Mouse (Mus musculus): ENCODE data around the gene Lrrc20.

Gene Lrrc20

DNA sequence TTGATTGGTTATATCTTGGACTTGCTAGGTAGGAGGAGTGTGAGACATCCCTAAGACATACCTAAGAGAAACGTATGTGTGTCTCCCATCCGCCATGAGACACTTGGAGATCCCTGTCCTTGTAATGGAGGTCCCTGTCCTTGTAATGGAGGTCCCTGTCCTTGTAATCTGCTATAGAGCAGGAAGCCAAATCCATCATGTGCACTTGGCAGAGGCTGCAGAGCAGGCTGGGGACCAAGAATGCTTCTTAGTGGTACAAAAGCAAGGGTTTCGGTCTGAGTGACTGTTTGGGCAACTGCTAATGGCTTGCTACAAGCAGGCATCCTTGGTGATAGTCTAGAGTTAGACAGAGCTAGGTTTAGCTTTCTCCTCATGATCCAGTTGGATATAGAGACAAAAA, 55.3 kb downstream of the Lrrc20 start:
- ChIA-PET POLR2A (interaction anchor here in 1 of 4 experiments (1.0 kb wide), 1 partner anchor 39 kb away, joined by 3 read pairs; no protein-coding TSS in a partner anchor), CTCF (interaction anchor here in 1 of 4 experiments (0.6 kb wide), 1 partner anchor 1269 kb away, joined by 4 read pairs; no protein-coding TSS in a partner anchor)

DNA sequence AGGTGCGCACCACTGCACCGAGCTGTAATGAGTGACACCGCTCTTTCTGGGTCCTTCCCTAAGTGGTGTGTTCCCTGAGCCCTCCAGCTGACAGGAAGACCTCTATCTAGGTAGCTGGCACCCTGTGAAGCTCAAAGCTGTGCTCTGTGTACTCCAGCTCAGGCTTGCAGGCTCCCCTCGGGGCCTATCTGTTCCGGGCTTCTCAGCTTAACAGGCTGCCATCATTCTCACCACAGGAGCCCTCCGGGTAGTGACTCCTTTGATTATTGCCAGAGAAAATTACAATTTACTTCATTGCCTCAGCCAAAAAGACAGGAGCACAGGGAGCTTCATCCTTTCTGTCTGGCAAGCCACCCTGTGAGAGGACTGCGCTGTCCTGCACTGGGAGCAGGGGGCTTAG, 57.7 kb downstream of the Lrrc20 start:
- POLR2A ChIA-PET: interaction anchor here in 2 of 4 experiments (0.9 to 2.3 kb wide), 6 partner anchors 9 to 94 kb away, joined by 3 to 6 read pairs (median 4); partner anchors contain the start of gene Lrrc20 (in 1 of the 2)
- CTCF ChIA-PET: interaction anchor here in 3 of 4 experiments (0.7 to 1.6 kb wide), 5 partner anchors 41 to 269 kb away, joined by 3 to 7 read pairs (median 4); no protein-coding TSS in a partner anchor

DNA sequence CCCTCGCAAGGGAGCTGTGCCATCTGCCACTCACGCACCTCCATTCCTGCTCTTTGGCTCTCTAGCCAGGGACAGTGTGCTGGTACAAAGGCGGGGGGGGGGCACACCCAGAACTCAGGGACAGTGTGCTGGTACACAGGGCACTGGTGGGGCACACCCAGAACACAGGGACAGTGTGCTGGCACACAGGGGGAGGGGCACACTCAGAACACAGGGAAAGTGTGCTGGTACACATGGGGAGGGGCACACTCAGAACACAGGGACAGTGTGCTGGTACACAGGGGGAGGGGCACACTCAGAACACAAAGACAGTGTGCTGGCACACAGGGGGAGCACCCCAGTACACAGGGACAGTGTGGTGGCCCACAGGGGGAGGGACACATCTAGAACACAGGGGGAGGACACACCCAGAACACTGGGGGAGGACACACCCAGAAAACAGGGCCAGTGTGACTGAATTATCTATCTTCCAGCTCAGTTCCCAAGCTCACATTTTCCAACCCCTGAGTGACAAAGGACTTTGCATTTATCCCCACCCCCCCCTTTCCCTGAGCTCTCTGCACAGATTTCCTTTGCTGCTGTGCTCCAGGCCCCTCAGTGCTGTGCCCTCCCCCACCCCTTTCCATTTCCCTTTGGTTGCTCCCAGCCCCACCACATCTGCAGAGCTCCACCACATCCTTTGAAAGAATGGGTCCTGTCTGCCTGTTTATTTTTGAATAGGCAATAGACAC, 58.9 kb downstream of the Lrrc20 start:
- ChIA-PET POLR2A (interaction anchor here in 2 of 4 experiments (0.6 to 2.3 kb wide), 6 partner anchors 11 to 268 kb away, joined by 3 to 6 read pairs (median 4); partner anchors contain the start of gene Sar1a (in 1 of the 2)), CTCF (interaction anchor here in 3 of 4 experiments (0.5 to 1.4 kb wide), 6 partner anchors 16 to 1100 kb away, joined by 3 to 5 read pairs (median 3); no protein-coding TSS in a partner anchor)

DNA sequence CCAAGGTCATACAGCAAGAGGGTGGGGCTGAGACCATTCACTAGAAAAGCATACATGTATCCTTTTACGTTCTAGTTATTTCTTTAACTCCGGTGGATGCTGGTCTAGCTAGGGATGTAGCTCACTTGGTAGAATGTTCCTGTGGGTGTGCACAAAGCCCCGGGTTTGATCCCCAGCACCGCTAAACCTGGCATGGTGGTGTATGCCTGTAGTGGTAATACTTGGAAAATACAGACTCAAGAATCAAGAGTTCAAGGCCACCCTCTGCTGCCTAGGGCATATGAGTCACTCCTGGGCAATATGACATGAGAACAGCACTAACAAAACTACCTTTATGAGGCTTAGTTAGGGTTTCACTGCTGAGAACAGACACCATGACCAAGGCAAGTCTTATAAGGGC, 59.8 kb downstream of the Lrrc20 start:
- POLR2A ChIA-PET: interaction anchor here in 2 of 4 experiments (0.6 to 2.3 kb wide), 6 partner anchors 12 to 267 kb away, joined by 3 to 6 read pairs (median 4); partner anchors contain the start of gene Sar1a (in 1 of the 2)
- CTCF ChIA-PET: interaction anchor here in 2 of 4 experiments (0.7 to 0.9 kb wide), 2 partner anchors 68 to 294 kb away, joined by 3 read pairs; no protein-coding TSS in a partner anchor

DNA sequence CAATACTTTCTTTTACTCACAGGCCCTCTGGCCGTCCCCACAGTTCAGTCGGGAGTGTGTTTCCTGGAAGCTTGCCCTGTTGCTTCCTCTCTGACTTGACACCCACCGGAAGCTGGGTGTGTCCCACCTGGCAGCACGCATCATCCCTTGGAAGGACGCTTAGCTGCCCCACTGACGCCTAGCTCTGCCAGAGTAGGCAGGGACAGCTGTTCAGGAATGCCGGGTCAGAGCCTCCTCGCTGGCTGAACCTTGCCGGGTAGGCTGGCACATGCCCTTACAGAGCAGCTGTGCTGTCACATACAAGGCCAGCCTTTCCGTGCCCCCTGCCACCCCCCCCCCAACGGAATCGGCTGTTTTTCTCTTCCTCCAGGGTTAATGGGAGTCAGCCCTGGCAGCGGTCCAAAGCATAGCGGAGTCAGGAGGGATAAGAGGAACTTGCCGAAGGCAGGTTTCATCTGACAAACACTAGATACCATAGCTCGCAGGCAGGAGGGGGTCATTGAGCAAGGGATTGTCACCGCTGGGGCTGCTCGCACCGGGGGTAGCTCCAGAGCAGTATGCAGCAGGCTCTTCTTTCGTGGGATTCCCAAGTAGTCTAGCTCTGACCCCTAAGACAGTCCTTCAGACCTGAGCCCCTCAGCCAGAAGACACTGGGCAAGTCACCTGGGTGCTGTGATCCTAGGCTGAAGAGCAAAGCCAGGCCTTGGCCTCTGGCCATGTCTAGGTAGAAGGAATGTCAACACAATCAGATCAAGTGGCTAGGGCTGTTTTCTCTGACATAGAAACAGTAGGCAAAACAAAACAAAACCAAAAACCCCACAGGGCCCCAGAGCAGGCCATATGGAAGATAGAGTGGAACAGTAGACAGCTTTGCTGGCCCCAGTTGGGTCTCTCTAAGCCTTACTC, 60.8 kb downstream of the Lrrc20 start:
- ChIA-PET POLR2A (interaction anchor here in 3 of 4 experiments (0.6 to 1.4 kb wide), 7 partner anchors 9 to 1201 kb away, joined by 3 to 5 read pairs (median 3); no protein-coding TSS in a partner anchor), CTCF (interaction anchor here (0.6 to 1.0 kb wide), 8 partner anchors 9 to 1767 kb away, joined by 3 to 6 read pairs (median 3); no protein-coding TSS in a partner anchor)

DNA sequence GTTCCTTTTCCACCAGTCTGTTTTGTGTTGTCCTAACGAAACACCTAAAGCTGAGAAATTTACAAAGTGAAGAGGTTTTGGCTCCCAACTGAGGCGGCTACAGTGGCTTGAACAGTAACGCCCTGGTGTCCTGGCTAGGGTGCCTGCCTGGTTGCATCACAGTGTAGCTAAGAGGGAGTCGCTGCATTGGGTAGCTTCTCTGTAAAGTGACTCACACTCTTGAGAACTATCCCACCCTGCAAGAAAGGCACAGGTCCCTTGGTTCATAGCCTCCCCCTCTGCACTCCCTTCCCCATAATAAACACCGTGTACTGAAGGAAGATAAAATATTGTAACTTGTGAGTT, 61.4 kb downstream of the Lrrc20 start:
- ChIA-PET POLR2A (interaction anchor here in 3 of 4 experiments (0.7 to 1.4 kb wide), 5 partner anchors 10 to 1202 kb away, joined by 3 to 5 read pairs (median 3); no protein-coding TSS in a partner anchor), CTCF (interaction anchor here in 2 of 4 experiments (0.8 to 1.0 kb wide), 3 partner anchors 91 to 1768 kb away, joined by 3 read pairs; no protein-coding TSS in a partner anchor)

DNA sequence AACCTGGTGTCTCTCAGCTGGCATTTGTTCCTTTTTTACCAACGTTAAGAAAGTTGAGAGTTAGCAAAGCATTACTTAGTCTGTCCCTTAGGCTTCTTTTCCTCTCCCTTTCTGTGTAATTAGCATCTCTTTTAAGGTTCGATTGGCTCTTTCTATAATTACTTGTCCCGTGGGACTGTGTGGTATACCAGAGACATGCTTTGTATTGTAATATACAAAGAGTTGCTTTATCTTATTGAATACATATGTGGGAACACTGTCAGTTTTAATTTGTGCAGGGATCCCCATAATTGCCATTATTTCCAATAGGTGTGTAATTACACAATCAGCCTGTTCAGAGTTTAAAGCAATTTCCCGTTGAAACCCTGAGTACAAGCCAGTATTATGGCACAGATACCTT, 62.8 kb downstream of the Lrrc20 start:
- CTCF ChIA-PET: no interaction called here
- POLR2A ChIA-PET: no interaction called here

DNA sequence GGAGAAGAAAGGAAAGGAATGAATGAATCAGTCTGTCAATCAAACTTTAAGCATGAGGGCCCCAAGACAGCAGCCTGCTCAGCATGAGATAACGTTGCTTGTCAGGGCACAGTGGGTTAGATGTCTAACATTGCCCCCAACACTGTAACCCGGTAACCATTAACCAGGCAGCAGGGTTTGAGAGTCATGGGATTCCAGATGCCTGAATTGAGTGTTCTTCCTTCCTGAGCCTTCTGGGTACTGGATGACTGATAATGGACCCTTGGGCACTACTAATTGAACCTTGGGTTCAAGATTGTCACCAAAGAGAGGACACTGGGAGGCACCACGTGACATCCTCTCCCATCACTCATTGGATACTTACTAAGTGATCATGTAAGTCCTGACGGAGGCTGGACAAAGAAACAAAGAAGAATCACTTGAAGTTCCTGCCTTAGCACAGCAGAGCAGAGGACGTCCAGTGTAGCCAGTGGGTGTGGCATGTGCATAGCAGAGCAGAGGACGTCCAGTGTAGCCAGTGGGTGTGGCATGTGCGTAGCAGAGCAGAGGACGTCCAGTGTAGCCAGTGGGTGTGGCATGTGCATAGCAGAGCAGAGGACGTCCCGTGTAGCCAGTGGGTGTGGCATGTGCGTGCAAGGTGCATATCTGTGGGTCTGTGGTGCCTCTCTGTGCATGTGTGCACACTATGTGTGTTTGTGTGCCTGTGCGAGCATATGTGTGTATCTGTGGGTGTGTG, 68.7 kb downstream of the Lrrc20 start:
- ChIA-PET POLR2A (interaction anchor here in 1 of 4 experiments (0.6 to 1.2 kb wide), 2 partner anchors 14 to 87 kb away, joined by 4 read pairs; no protein-coding TSS in a partner anchor), CTCF (interaction anchor here in 1 of 4 experiments (0.6 kb wide), 1 partner anchor 691 kb away, joined by 3 read pairs; no protein-coding TSS in a partner anchor)

DNA sequence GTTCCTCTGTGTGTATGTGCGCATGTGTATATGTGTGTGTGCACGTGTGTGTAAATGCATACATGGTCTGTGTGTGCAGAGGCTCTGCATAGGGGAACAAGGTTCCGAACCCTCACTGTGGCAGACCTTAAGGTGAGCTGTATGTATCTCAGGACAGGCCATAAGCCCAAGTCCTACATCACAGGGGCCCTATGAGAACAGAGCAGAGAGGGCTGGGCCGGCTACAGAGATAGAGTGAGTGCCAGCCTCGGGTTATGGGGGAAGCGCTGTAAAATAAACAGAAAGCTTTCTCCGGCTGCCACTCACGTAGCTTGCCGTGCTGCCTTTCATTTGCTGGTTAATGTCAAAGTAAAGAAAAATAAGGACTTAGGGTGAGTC, 69.3 kb downstream of the Lrrc20 start:
- ChIA-PET POLR2A (interaction anchor here in 1 of 4 experiments (0.6 kb wide), 1 partner anchor 88 kb away, joined by 4 read pairs; no protein-coding TSS in a partner anchor), CTCF (interaction anchor here in 1 of 4 experiments (0.6 kb wide), 1 partner anchor 53 kb away, joined by 3 read pairs; no protein-coding TSS in a partner anchor)

DNA sequence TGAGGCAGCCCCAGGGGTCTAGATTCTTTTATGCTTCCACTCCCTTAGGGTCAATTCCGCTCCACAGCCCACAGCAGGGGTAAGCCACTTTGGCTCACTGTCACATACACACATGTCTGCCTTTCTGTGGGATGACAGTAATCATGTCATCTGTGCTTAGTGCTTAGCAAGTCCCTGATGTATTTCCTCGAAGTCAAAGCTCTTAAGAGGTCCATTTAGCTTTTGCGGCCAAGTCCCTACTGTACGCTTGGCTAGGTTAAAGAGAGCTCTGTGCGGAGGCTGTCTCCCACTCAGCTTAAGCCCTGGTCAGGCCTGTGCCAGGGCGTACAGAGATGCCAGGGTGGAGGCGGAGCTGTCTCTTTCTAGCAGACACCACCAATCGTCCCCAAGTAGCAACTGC, 74.5 kb downstream of the Lrrc20 start:
- ChIA-PET CTCF (interaction anchor here in 2 of 4 experiments (0.6 to 0.7 kb wide), 3 partner anchors 54 to 1397 kb away, joined by 3 to 4 read pairs (median 4); no protein-coding TSS in a partner anchor), POLR2A (interaction anchor here in 1 of 4 experiments (0.6 to 1.4 kb wide), 2 partner anchors 10 to 563 kb away, joined by 3 read pairs; no protein-coding TSS in a partner anchor)

DNA sequence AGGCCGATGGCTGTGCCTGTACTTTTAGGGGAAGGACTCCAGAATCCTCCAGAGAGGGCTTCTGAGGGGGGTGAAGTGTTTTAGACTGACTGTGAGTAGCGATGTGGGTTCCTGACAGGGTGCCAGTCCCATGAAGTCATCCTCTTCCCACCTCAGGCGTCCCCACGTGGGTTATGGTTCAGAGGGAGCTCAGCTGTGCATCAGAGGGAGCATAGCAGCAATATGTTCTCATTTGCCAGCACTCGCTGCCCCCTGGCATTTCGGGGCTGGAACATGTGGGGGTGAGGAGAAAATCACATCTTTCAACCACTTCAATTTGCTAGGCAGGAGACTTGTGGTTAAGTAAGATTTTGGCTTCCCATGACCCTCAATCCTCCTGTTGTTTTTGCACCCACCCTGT, 79.6 kb downstream of the Lrrc20 start:
- ChIA-PET POLR2A (no interaction called here), CTCF (no interaction called here)

DNA sequence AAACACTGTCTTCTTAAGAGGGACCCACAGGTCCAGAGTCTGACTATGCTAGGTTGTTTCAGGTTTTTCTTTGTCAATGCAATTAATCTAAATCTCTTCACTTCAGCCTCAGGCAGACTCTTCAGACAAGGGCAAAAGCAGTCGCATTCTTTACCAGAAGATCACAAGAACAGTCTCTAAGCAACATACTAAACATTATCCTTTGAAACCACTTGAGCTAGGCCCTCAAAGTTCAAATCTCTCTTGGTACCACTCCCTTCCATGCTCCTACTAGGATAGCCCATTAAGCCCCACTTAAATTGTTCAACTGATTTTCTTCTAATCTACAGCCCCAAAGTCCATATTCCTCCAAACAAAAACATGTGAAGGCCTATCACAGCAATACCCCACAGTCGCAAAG, 83.0 kb downstream of the Lrrc20 start:
- ChIA-PET POLR2A (interaction anchor here in 2 of 4 experiments (0.5 to 0.8 kb wide), 3 partner anchors 15 to 128 kb away, joined by 3 to 4 read pairs (median 4); no protein-coding TSS in a partner anchor), CTCF (no interaction called here)

DNA sequence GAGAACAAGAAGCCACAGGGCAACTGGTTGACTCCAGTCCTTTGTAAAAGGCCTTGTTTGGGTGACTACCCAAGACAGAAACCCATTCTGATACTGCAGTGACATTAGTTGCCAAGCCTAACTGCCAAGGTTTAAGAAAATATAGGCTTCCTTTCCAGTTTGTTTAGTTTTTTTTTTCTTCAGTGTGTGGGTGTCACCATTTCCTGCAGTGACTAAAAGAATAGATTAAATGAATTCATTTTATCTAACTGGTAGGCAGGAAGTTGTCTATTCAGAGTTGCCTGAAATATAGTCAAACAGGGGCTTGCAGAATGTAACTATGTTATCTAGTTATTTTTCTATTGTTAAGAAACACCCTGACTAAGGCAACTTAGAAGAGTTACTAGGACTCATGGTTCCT, 83.9 kb downstream of the Lrrc20 start:
- CTCF ChIA-PET: no interaction called here

DNA sequence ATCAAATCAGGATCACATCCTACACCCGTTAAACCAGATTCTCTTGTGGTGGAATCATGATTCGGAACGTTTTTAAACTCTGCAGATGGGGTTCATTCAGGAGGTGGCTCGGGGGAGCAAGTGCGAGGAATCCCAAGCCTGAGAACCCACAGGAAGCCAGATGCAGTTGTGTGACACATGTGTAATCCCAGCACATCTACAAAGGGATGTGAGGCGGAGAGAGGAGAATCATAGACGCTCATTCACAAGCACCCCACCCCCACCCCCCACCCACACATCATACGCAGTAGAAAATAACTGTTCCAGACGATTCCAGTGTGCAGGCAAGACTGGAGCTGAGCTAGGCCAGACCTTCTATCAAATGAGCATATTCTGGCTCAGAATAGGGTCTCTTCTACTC, 87.9 kb downstream of the Lrrc20 start:
- ChIA-PET POLR2A (interaction anchor here in 1 of 4 experiments (0.6 kb wide), 1 partner anchor 88 kb away, joined by 8 read pairs; no protein-coding TSS in a partner anchor), CTCF (interaction anchor here in 1 of 4 experiments (0.8 kb wide), 1 partner anchor 339 kb away, joined by 8 read pairs; no protein-coding TSS in a partner anchor)

More for the DNA sequence above, 83.9 kb downstream of the Lrrc20 start:
- POLR2A ChIA-PET: interaction anchor here in 1 of 4 experiments (1.2 kb wide), 1 partner anchor 9 kb away, joined by 3 read pairs; no protein-coding TSS in a partner anchor

DNA sequence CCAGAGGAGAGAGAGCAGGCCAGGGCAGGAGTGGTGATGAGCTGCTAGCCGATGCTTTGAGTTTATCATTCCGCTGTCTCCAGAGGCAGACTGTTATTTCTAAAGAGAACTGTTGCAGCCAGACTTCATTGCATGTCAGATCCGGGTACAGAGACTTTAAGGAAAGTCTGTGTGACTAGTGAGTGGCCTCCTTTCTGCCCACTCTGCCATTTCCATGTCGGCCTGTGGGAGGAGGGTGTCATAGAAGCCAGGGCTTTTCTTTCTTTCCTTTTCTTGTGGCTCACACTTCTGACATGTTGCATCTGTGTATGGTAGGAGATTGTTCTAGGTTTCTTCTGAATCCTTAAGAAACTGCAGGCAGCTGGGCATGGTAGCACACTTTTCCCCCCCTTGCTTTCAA, 88.8 kb downstream of the Lrrc20 start:
- CTCF ChIA-PET: interaction anchor here in 1 of 4 experiments (0.6 to 0.9 kb wide), 2 partner anchors 19 to 40 kb away, joined by 3 to 8 read pairs; no protein-coding TSS in a partner anchor
- POLR2A ChIA-PET: interaction anchor here in 2 of 4 experiments (0.6 to 0.7 kb wide), 2 partner anchors 252 to 919 kb away, joined by 3 to 4 read pairs; no protein-coding TSS in a partner anchor

DNA sequence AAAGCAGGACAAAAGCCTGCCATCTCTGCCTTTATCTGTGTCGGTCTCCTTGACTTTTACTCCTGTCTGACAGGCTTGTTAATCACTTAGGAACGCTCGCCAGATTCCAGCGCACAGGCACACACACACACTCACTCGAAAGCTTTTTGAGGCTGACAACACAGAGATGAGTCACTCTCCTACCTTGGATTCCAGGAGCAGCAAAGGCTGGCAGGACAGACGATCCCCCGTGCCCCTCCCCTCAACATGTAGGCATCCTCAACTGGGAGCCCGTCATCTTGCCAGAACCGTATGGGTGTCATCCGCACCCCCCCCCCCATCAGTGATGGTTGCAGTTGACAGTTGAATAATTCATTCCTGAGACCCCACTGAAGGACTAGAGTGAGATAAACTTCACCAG, 94.6 kb downstream of the Lrrc20 start:
- ChIA-PET CTCF (interaction anchor here in 3 of 4 experiments (0.7 to 3.7 kb wide), 8 partner anchors 13 to 691 kb away, joined by 3 to 11 read pairs (median 3); no protein-coding TSS in a partner anchor), POLR2A (interaction anchor here in 3 of 4 experiments (0.7 to 1.7 kb wide), 9 partner anchors 21 to 781 kb away, joined by 3 to 6 read pairs (median 4); partner anchors contain the start of genes Eif4ebp2 (in 1 of the 3) and Ppa1 (in 1 of the 3))

DNA sequence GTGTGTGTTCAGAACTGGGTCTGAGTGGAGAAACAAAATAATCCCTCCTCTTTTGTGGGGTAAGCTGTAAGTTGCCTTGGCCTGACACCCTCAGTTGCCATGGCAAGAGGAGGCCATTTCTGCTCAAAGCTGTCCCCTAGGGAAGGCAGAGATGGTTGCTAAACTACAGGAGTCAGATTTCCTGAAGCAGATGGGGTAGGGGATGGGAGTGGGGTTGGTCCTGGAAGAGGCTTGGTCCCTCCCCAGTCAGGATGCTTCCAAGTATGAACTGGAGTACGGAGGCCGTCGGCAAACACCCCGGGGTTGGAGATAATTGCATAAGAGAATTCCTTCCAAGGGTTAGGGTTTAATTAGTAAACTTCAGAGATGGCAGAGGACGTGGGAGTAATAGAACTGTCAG, 96.5 kb downstream of the Lrrc20 start:
- POLR2A ChIA-PET: interaction anchor here in 2 of 4 experiments (0.6 to 1.0 kb wide), 5 partner anchors 12 to 1323 kb away, joined by 3 to 5 read pairs (median 4); no protein-coding TSS in a partner anchor
- CTCF ChIA-PET: interaction anchor here (0.5 to 1.1 kb wide), 5 partner anchors 26 to 713 kb away, joined by 3 to 5 read pairs (median 4); no protein-coding TSS in a partner anchor

Measured in embryonic stem cell, embryonic (primary cell).